Mouse (Mus musculus) testis, adult 2 months (tissue): Measurements from ENCODE around the gene Mink1.

Experiments
- CTCF ChIP-seq: fragments of 200-500 bp; IDR thresholded peaks from 2 replicates; pipeline ENCODE4 v1.5.1; 2012; ENCODE audit warnings: low read depth, mild to moderate bottlenecking, inconsistent platforms, low read length, moderate library complexity; ENCODE audit not compliant: control insufficient read depth, insufficient read depth, insufficient replicate concordance
- POLR2A ChIP-seq: fragments of 200-500 bp; IDR thresholded peaks from 2 replicates; pipeline ENCODE4 v1.6.1; 2012; ENCODE audit warnings: low read depth, mild to moderate bottlenecking, inconsistent platforms, low read length, moderate library complexity; ENCODE audit not compliant: control insufficient read depth

GRCm38 (mm10) chr11:70532839-70533238 is 29.8 kb upstream of the Mink1 start, which contains the start of gene Gm40193:
- no peak for TF ChIP-seq POLR2A
- no peak for TF ChIP-seq CTCF
